In the genomic region with DNA sequence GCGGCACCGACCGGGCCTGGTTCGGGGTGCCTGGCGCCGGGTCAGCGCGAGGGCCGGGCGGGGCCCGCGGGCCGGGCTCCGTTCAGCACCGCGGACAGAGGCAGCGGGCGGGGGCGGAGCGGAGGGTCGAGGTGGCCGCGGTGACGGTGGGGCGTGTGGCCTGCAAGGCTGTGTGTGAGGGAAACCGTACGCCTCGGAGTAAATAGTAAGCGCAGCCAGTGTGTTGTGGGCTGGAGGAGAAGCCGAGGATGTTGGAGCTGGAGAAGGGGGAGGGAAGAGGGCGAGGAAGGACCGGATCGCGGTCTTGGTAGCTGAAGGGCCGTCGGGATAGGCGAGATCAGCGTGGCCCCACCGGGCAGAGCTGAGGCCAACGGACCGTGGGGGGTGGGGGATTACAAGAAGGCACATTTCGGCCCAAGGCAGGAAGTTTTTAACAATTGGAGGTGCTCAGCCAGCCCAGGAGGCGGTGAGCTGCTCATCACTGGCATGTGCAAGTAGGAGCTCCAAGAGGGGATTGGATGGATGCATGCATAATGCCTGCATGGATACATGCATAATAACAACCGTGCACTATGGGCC, we compare ENCODE assay signal across 8 mouse cellular contexts. TPM values are rescaled to one million over a fixed set of nuclear protein-coding genes. Genes with fewer than 3 reads are reported as not detected.
A peak's percentile ranks its signal among the peaks of the same experiment; 100 is the strongest.
DNase-seq lines count a peak whose midpoint lies in the region; ATAC-seq and TF ChIP-seq lines count a peak whose summit lies in the region.

No protein-coding gene starts in this region.

- no peak for DNase-seq in ES-E14 (ENCODE audit: low read depth, low spot score)
- DNase-seq in c-Kit-positive CD71-positive TER-119-negative erythroid progenitor cells, embryonic 14.5 days (ENCODE audit: low read depth), result peak; percentile 23
- DNase-seq in forebrain, embryonic 11.5 days (ENCODE audit: low spot score), result peak; percentile 86
- peak; percentile 80 to 82 for DNase-seq in heart, postnatal 14 days
- peak; percentile 28 to 48 for DNase-seq in layer of hippocampus, adult 18-20 months (ENCODE audit: low spot score in 2 of 2)
- peak; percentile 50 for DNase-seq in lung, adult 2 months
- DNase-seq in thymus, postnatal 4 days, result peak; percentile 72

- TF ChIP-seq POLR2A in lung, adult 2 months (IDR thresholded peaks at IDR 0.05; ENCODE audit: borderline replicate concordance, extremely low read depth, low read depth, low read length), result no peak

- peak overlapping the region; percentile 75 for H3K4me2 ChIP-seq in forebrain, embryonic 11.5 days (ENCODE audit: low read depth, low read length, severe bottlenecking)
- peak overlapping the region; percentile 58 for H3K4me2 ChIP-seq in neural tube, embryonic 14.5 days (ENCODE audit: low read depth, low read length)

- ATAC-seq in forebrain, embryonic 11.5 days (replicated peaks; ENCODE audit: low FRiP score), result peak; percentile 65; the same call in 1 of the 2 replicates
- peak; percentile 71 for ATAC-seq in neural tube, embryonic 14.5 days (ENCODE audit: low read depth)

- no peak for TF ChIP-seq CTCF in lung, adult 2 months (IDR thresholded peaks at IDR 0.05; ENCODE audit: insufficient read depth, low read length)

- H3K27ac ChIP-seq in ES-E14 (ENCODE audit: insufficient read depth, low read depth, low read length, poor library complexity, severe bottlenecking), result no peak overlapping the region
- H3K27ac ChIP-seq in forebrain, embryonic 11.5 days (ENCODE audit: low read depth, low read length), result no peak overlapping the region
- peak overlapping the region; percentile 82 for H3K27ac ChIP-seq in neural tube, embryonic 14.5 days (ENCODE audit: low read depth, low read length)

- H3K27me3 ChIP-seq in forebrain, embryonic 11.5 days (ENCODE audit: control insufficient read depth, insufficient read depth, low read length), result peaks cover 11% of the 10 kb centered on the region
- H3K27me3 ChIP-seq in neural tube, embryonic 14.5 days (ENCODE audit: control insufficient read depth, insufficient read depth, low read length), result no peaks in the 10 kb centered on the region; the same call in 1 of the 2 replicates

- H3K9me3 ChIP-seq in ES-E14 (ENCODE audit: control insufficient read depth, insufficient read depth, low read depth, low read length), result no peaks in the 10 kb centered on the region
- no peaks in the 10 kb centered on the region for H3K9me3 ChIP-seq in forebrain, embryonic 11.5 days (ENCODE audit: control insufficient read depth, low read length)
- no peaks in the 10 kb centered on the region for H3K9me3 ChIP-seq in neural tube, embryonic 14.5 days (ENCODE audit: control insufficient read depth, low read length)

- in situ Hi-C loops in ES-E14 (cut with MboI; ENCODE audit: low sequenced_read_pairs in 2 of 2, unreplicated experiment in 2 of 2), result loop anchor here in 1 of 2 experiments (10.0 kb wide), 1 partner anchor 271 kb away; no protein-coding TSS in a partner anchor

- H3K36me3 ChIP-seq in ES-E14 (ENCODE audit: control insufficient read depth, insufficient read depth, low read length, poor library complexity, severe bottlenecking), result no peaks in the 10 kb centered on the region
- H3K36me3 ChIP-seq in forebrain, embryonic 11.5 days (ENCODE audit: control insufficient read depth, insufficient read depth, low read length), result no peaks in the 10 kb centered on the region
- no peaks in the 10 kb centered on the region for H3K36me3 ChIP-seq in neural tube, embryonic 14.5 days (ENCODE audit: control insufficient read depth, insufficient read depth, low read length)

- WGBS in forebrain, embryonic 11.5 days, result 3% methylated on average over 39 of the region's 44 CpGs
- 2% methylated on average over 44 of the region's 44 CpGs for WGBS in lung, adult 2 months
- under 1% methylated on average over 44 of the region's 44 CpGs for WGBS in neural tube, embryonic 14.5 days

- H3K9ac ChIP-seq in ES-E14 (ENCODE audit: insufficient read depth, low read depth, low read length, poor library complexity, severe bottlenecking), result peak overlapping the region; percentile 38; the same call in 1 of the 2 replicates
- H3K9ac ChIP-seq in forebrain, embryonic 11.5 days (ENCODE audit: low read length), result peak overlapping the region; percentile 64
- peak overlapping the region; percentile 96 for H3K9ac ChIP-seq in neural tube, embryonic 14.5 days (replicated peaks; ENCODE audit: low read depth, low read length)

- intact Hi-C loops in heart, postnatal 14 days (cut with DNase I), result no loop called here

- H3K4me1 ChIP-seq in ES-E14 (ENCODE audit: control insufficient read depth in 2 of 2, insufficient read depth in 2 of 2, low read length in 2 of 2, poor library complexity in 1 of 2), result peaks cover 0 to 4% of the 10 kb centered on the region in 2 experiments; a peak in 1 of 4 replicates
- H3K4me1 ChIP-seq in forebrain, embryonic 11.5 days (replicated peaks; ENCODE audit: control insufficient read depth, insufficient read depth, low read length), result no peaks in the 10 kb centered on the region
- peaks cover 4% of the 10 kb centered on the region for H3K4me1 ChIP-seq in lung, adult 2 months (ENCODE audit: control insufficient read depth, insufficient read depth, low read length)
- peaks cover 32% of the 10 kb centered on the region for H3K4me1 ChIP-seq in neural tube, embryonic 14.5 days (ENCODE audit: control insufficient read depth, insufficient read depth, low read length)

- H3K4me3 ChIP-seq in ES-E14 (ENCODE audit: insufficient read depth in 1 of 2, low read depth in 1 of 2, low read length in 2 of 2, poor library complexity in 1 of 2, severe bottlenecking in 1 of 2), result peak overlapping the region; percentile 66 to 76
- peak overlapping the region; percentile 66 for H3K4me3 ChIP-seq in forebrain, embryonic 11.5 days (ENCODE audit: low read depth, low read length)
- H3K4me3 ChIP-seq in lung, adult 2 months (replicated peaks; ENCODE audit: extremely low read depth, low read depth, low read length), result peak overlapping the region; percentile 21
- peak overlapping the region; percentile 71 for H3K4me3 ChIP-seq in neural tube, embryonic 14.5 days (ENCODE audit: low read depth, low read length)

TF ChIP-seq in ES-E14, 5 proteins besides CTCF, POLR2A, EP300 and RAD21:
- TF ChIP-seq ZC3H11A (IDR thresholded peaks at IDR 0.05; ENCODE audit: borderline replicate concordance, low read depth, low read length) (no peak), MAFK (IDR thresholded peaks at IDR 0.05; ENCODE audit: insufficient read depth, low read depth, low read length) (no peak), HCFC1 (IDR thresholded peaks at IDR 0.05; ENCODE audit: borderline replicate concordance, insufficient read depth, low read length) (no peak), CHD2 (IDR thresholded peaks at IDR 0.05; ENCODE audit: low read depth, low read length) (no peak), ZNF384 (IDR thresholded peaks at IDR 0.05; ENCODE audit: low read depth, low read length) (no peak)

RNA-seq across cellular contexts. Expression of a gene that starts 0.6 kb away (rescaled TPM):
- total RNA-seq in ES-E14 (2012; rRNA removed), result 0.76 and 1.3 TPM in 2 replicates
- 1.0 and 2.0 TPM in 2 replicates for polyA plus RNA-seq in forebrain, embryonic 11.5 days (2014; fragmentation: Nextera tagmentation; extraction: Ambion mirVana)
- total RNA-seq in heart, postnatal 14 days (2021), result under 1 TPM in 1 of 2 experiments, not detected in 1; 0.07 TPM
- 10 to 100 TPM; 39.2 to 39.9 TPM for total RNA-seq in layer of hippocampus, adult 18-20 months (2021)
- polyA plus RNA-seq in lung, adult 2 months (2012; rRNA removed), result 0.03 and 0.06 TPM in 2 replicates
- 18.5 and 20.0 TPM in 2 replicates for polyA plus RNA-seq in neural tube, embryonic 14.5 days (2014; fragmentation: Nextera tagmentation; extraction: Ambion mirVana)

RNA-seq across cellular contexts. Expression of a gene that starts 24.9 kb away (rescaled TPM):
- total RNA-seq in ES-E14 (2012; rRNA removed), result 6.3 and 8.0 TPM in 2 replicates
- polyA plus RNA-seq in forebrain, embryonic 11.5 days (2014; fragmentation: Nextera tagmentation; extraction: Ambion mirVana), result 0.96 and 1.1 TPM in 2 replicates
- 1 to 10 TPM; 4.8 to 6.1 TPM for total RNA-seq in heart, postnatal 14 days (2021)
- under 1 TPM; 0.89 to 0.92 TPM for total RNA-seq in layer of hippocampus, adult 18-20 months (2021)
- 3.2 and 4.5 TPM in 2 replicates for polyA plus RNA-seq in lung, adult 2 months (2012; rRNA removed)
- 1.2 and 3.9 TPM in 2 replicates for polyA plus RNA-seq in neural tube, embryonic 14.5 days (2014; fragmentation: Nextera tagmentation; extraction: Ambion mirVana)

RNA-seq across cellular contexts. Expression of a gene that starts 40.1 kb away (rescaled TPM):
- total RNA-seq in ES-E14 (2012; rRNA removed), result not detected in 2 replicates
- polyA plus RNA-seq in forebrain, embryonic 11.5 days (2014; fragmentation: Nextera tagmentation; extraction: Ambion mirVana), result not detected in 2 replicates
- total RNA-seq in heart, postnatal 14 days (2021), result not detected
- total RNA-seq in layer of hippocampus, adult 18-20 months (2021), result not detected
- not detected in 2 replicates for polyA plus RNA-seq in lung, adult 2 months (2012; rRNA removed)
- not detected in 2 replicates for polyA plus RNA-seq in neural tube, embryonic 14.5 days (2014; fragmentation: Nextera tagmentation; extraction: Ambion mirVana)

RNA-seq across cellular contexts. Expression of a gene that starts 43.5 kb away (rescaled TPM):
- 4.1 and 7.0 TPM in 2 replicates for total RNA-seq in ES-E14 (2012; rRNA removed)
- 6.9 and 8.0 TPM in 2 replicates for polyA plus RNA-seq in forebrain, embryonic 11.5 days (2014; fragmentation: Nextera tagmentation; extraction: Ambion mirVana)
- 10 to 100 TPM; 19.1 to 19.3 TPM for total RNA-seq in heart, postnatal 14 days (2021)
- total RNA-seq in layer of hippocampus, adult 18-20 months (2021), result 10 to 100 TPM; 57.3 to 64.4 TPM
- 57.4 and 65.1 TPM in 2 replicates for polyA plus RNA-seq in lung, adult 2 months (2012; rRNA removed)
- 25.1 and 33.5 TPM in 2 replicates for polyA plus RNA-seq in neural tube, embryonic 14.5 days (2014; fragmentation: Nextera tagmentation; extraction: Ambion mirVana)

RNA-seq across cellular contexts. Expression of a gene that starts 46.5 kb away (rescaled TPM):
- 38.4 and 59.5 TPM in 2 replicates for total RNA-seq in ES-E14 (2012; rRNA removed)
- polyA plus RNA-seq in forebrain, embryonic 11.5 days (2014; fragmentation: Nextera tagmentation; extraction: Ambion mirVana), result 31.8 and 33.2 TPM in 2 replicates
- 1 to 10 TPM; 7.8 to 9.5 TPM for total RNA-seq in heart, postnatal 14 days (2021)
- 10 to 100 TPM; 23.3 to 24.4 TPM for total RNA-seq in layer of hippocampus, adult 18-20 months (2021)
- 50.3 and 61.0 TPM in 2 replicates for polyA plus RNA-seq in lung, adult 2 months (2012; rRNA removed)
- 38.2 and 42.3 TPM in 2 replicates for polyA plus RNA-seq in neural tube, embryonic 14.5 days (2014; fragmentation: Nextera tagmentation; extraction: Ambion mirVana)

Comparison
In these comparisons a context has a peak if more than half of its experiments do, and no peak if none do; other contexts are left out.
1. H3K4me3 ChIP-seq: peak in every context shown above with its lines; median percentile 71 in ES-E14; 71 in neural tube, embryonic 14.5 days; 66 in forebrain, embryonic 11.5 days; 21 in lung, adult 2 months.
2. H3K9ac ChIP-seq: peak in every context shown above with its lines; median percentile 96 in neural tube, embryonic 14.5 days; 64 in forebrain, embryonic 11.5 days; 38 in ES-E14.
3. RNA of a gene that starts 0.6 kb away (total RNA-seq): 39.2 to 39.9 TPM in layer of hippocampus, adult 18-20 months; 0.76 to 1.3 TPM in ES-E14 and 0.07 TPM in heart, postnatal 14 days; every median in the first group is over 10 times any median in the second.